Mouse (Mus musculus): ENCODE results near the gene Mxi1. TPM values are rescaled to one million over a fixed set of nuclear protein-coding genes. Genes with fewer than 3 reads are reported as not detected.
A peak's percentile ranks its signal among the peaks of the same experiment; 100 is the strongest.
"Not testable (repeated sequence)": the region's sequence is repeated elsewhere in the genome, so short reads cannot be mapped to it uniquely, and the experiment has no call there.

The Mxi1 gene
- polyA plus RNA-seq, 1 experiment from 2014 or later: 36.3 TPM

DNA sequence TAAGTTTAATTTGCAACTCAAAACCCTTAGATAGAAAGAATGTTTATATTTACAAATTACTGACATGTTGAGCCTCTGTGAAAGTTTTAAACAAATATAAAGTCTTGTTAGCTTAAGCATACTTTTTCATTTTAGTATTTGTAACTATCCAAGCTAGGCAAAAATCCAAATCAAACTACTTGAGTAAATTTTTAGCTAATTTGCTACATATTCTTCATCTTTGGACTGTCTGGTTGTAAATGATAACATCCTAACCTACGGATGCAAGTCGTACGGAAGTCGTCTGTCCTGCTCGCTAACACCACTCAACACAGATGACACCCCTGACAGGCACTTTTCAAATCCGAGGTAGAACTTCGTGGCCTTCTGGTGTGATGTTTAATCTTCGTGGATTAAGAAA is 67.3 kb downstream of the Mxi1 start:
- Histone ChIP-seq H3K4me2 (replicated peaks) (no peak overlapping the region), H3K9me3 (no peaks in the 10 kb centered on the region), H3K27ac (no peak overlapping the region), H3K27me3 (no peaks in the 10 kb centered on the region), H3K4me3 (no peak overlapping the region), H3K9ac (no peak overlapping the region), H3K4me1 (no peaks in the 10 kb centered on the region), H3K36me3 (peaks cover 66% of the 10 kb centered on the region)
- ATAC-seq (ENCODE audit: low FRiP score, low read depth): no peak
- 88% methylated on average over 8 of the region's 8 CpGs for WGBS

- no peak overlapping the region for H3K27ac ChIP-seq
- no peak for ATAC-seq (ENCODE audit: low FRiP score, low read depth)
- H3K9me3 ChIP-seq: no peaks in the 10 kb centered on the region
- no peaks in the 10 kb centered on the region for H3K4me1 ChIP-seq
- H3K9ac ChIP-seq: no peak overlapping the region
- WGBS: 90% methylated on average over 10 of the region's 10 CpGs
- no peak overlapping the region for H3K4me3 ChIP-seq
- peaks cover 68% of the 10 kb centered on the region for H3K36me3 ChIP-seq
- H3K27me3 ChIP-seq: no peaks in the 10 kb centered on the region
- no peak overlapping the region for H3K4me2 ChIP-seq (replicated peaks)
These were observed 68.1 kb downstream of the Mxi1 start for GRCm38 (mm10) chr19:53378421-53378820.

GRCm38 (mm10) chr19:53383336-53383735 is 73.0 kb downstream of the Mxi1 start:
- Histone ChIP-seq H3K27ac (no peak overlapping the region), H3K4me1 (peaks cover 2% of the 10 kb centered on the region; the same call in 1 of the 2 replicates), H3K4me3 (no peak overlapping the region), H3K27me3 (no peaks in the 10 kb centered on the region), H3K36me3 (peaks cover 76% of the 10 kb centered on the region), H3K9me3 (no peaks in the 10 kb centered on the region), H3K4me2 (replicated peaks) (no peak overlapping the region), H3K9ac (no peak overlapping the region)
- 95% methylated on average over 15 of the region's 15 CpGs for WGBS
- no peak for ATAC-seq (ENCODE audit: low FRiP score, low read depth)

GRCm38 (mm10) chr19:53389417-53389816 is 79.1 kb downstream of the Mxi1 start:
- Histone ChIP-seq H3K9me3 (no peaks in the 10 kb centered on the region), H3K4me3 (peak overlapping the region; percentile 99), H3K4me1 (peaks cover 15% of the 10 kb centered on the region), H3K27ac (peak overlapping the region; percentile 99), H3K4me2 (replicated peaks) (peak overlapping the region; percentile 64), H3K36me3 (peaks cover 34% of the 10 kb centered on the region), H3K27me3 (no peaks in the 10 kb centered on the region), H3K9ac (peak overlapping the region; percentile 99)
- 14% methylated on average over 6 of the region's 6 CpGs for WGBS
- no peak for ATAC-seq (ENCODE audit: low FRiP score, low read depth)

DNA sequence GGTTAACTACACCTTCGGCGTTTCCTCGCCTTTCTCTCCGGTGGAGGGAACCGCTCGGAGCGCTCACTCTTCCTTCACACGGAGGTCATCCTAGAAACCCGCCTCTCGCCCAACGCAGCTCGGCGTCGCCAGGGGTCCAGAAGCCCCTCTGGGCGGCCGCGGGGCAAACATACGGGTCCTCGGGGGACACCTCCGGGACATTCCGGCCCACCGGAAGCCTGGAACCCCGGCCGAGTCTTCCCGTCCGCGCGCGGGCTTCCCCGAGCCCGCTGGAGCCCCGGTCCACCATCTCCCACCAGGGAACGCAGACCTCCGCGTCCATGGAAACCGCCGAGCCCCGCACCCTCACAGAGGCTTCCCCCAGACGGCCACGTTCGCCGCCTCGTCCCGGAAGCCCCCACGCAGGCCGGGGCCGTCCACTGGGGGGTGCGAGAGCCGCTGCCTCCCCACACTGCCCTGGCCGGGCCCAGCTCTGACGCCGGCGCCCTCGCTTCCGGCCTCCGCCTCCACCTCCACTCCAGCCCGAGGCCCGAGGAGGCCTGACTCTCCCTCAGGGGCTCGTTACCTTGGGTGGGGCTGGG is 79.6 kb downstream of the Mxi1 start:
- Histone ChIP-seq H3K27ac (peak overlapping the region; percentile 99), H3K9ac (peak overlapping the region; percentile 99), H3K4me2 (replicated peaks) (peak overlapping the region; percentile 64), H3K36me3 (peaks cover 34% of the 10 kb centered on the region), H3K27me3 (no peaks in the 10 kb centered on the region), H3K4me1 (peaks cover 15% of the 10 kb centered on the region), H3K4me3 (peak overlapping the region; percentile 99), H3K9me3 (no peaks in the 10 kb centered on the region)
- WGBS: under 1% methylated on average over 59 of the region's 59 CpGs
- ATAC-seq (ENCODE audit: low FRiP score, low read depth): peak; percentile 87

- Histone ChIP-seq H3K9ac (peak within 1 kb of the TSS; percentile 99), H3K4me3 (peak within 1 kb of the TSS; percentile 99), H3K9me3 (no peaks in the 10 kb centered on the region), H3K27me3 (no peaks in the 10 kb centered on the region), H3K36me3 (peaks cover 34% of the 10 kb centered on the region), H3K4me2 (replicated peaks) (peak within 1 kb of the TSS; percentile 79), H3K4me1 (peaks cover 15% of the 10 kb centered on the region), H3K27ac (peak within 1 kb of the TSS; percentile 99)
- 0% methylated on average over 48 of the region's 48 CpGs for WGBS
- peak; percentile 97 for ATAC-seq (ENCODE audit: low FRiP score, low read depth)
These were observed 80.2 kb downstream of the Mxi1 start, which contains the start of gene Smndc1 for GRCm38 (mm10) chr19:53390495-53391007. TSS of gene Smndc1 (minus strand) at chr19:53390578.

DNA sequence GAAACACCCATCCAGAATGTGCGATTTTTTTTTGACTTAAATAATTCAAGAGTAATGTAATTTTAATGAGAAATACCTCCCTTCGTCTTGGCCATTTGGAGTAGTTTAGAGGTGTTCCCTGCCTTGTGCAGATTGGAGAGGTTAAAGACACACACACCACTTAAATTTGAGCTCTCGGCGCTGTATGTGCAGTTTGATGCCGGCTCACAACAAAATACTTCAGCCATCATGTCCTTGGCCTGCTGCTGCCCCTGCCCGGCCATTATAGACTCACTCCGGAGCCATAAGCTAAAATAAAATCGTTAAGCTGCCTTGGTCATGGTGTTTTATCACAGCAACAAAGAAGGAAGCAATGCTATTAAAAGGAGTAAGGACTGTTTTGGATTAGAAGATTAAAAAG is 81.1 kb downstream of the Mxi1 start:
- no peak for ATAC-seq (ENCODE audit: low FRiP score, low read depth)
- Histone ChIP-seq H3K9me3 (no peaks in the 10 kb centered on the region), H3K36me3 (peaks cover 26% of the 10 kb centered on the region), H3K9ac (peak overlapping the region; percentile 82), H3K27ac (no peak overlapping the region), H3K27me3 (no peaks in the 10 kb centered on the region), H3K4me2 (replicated peaks) (peak overlapping the region; percentile 79), H3K4me1 (peaks cover 13% of the 10 kb centered on the region), H3K4me3 (peak overlapping the region; percentile 99)
- WGBS: 41% methylated on average over 8 of the region's 8 CpGs

DNA sequence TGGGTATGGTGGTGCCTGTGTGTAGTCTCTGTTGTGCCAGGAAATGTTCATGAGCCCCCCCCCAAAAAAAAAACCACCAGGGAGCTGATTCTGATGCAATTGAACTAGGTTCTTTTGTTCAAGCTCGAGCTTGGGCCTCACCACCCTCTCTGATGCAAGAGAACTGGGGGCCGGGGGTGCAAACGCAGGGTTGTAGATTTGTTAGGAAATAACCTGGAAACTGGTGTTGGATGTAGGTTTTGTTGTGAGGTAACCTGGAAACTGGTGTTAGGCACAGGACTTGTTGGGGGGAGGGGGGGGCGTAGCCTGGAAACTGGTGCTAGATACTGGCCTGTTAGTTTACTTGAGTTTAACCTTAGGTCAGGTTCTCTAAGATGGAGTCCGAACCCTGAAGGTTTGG is 81.5 kb downstream of the Mxi1 start:
- no peak overlapping the region for H3K27ac ChIP-seq
- no peaks in the 10 kb centered on the region for H3K9me3 ChIP-seq
- H3K4me3 ChIP-seq: peak overlapping the region; percentile 99
- peaks cover 13% of the 10 kb centered on the region for H3K4me1 ChIP-seq
- ATAC-seq (ENCODE audit: low FRiP score, low read depth): no peak
- 88% methylated on average over 5 of the region's 5 CpGs for WGBS
- H3K9ac ChIP-seq: peak overlapping the region; percentile 82; the same call in 1 of the 2 replicates
- peaks cover 24% of the 10 kb centered on the region for H3K36me3 ChIP-seq
- H3K27me3 ChIP-seq: no peaks in the 10 kb centered on the region
- peak overlapping the region; percentile 79 for H3K4me2 ChIP-seq (replicated peaks)

GRCm38 (mm10) chr19:53392781-53393343 is 82.5 kb downstream of the Mxi1 start:
- 79% methylated on average over 8 of the region's 8 CpGs for WGBS
- Histone ChIP-seq H3K4me3 (no peak overlapping the region), H3K36me3 (peaks cover 13% of the 10 kb centered on the region), H3K27ac (no peak overlapping the region), H3K4me1 (peaks cover 13% of the 10 kb centered on the region), H3K27me3 (no peaks in the 10 kb centered on the region), H3K9me3 (no peaks in the 10 kb centered on the region), H3K9ac (no peak overlapping the region), H3K4me2 (replicated peaks) (no peak overlapping the region)
- no peak for ATAC-seq (ENCODE audit: low FRiP score, low read depth)

DNA sequence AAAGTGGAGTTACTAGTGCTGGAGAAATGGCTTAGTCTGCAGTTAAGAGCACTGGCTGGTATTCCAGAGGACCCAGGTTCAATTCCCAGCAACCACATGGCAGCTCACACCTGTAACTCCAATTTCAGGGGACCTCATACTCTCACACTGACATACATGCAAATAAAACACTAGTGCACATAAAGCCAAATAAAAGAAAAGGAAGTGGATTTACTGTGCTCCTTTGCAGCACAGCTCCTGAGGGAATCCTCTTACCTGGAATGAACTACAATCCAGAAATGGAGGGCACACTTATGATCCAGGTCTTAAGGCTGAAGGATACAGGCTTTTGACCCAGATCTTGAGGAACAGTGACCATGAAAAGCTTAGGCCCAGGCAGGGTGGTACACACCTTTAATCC is 83.3 kb downstream of the Mxi1 start:
- Histone ChIP-seq H3K27me3 (no peaks in the 10 kb centered on the region), H3K9ac (no peak overlapping the region), H3K9me3 (no peaks in the 10 kb centered on the region), H3K4me1 (peaks cover 13% of the 10 kb centered on the region), H3K4me2 (replicated peaks) (no peak overlapping the region), H3K36me3 (peaks cover 5% of the 10 kb centered on the region), H3K4me3 (no peak overlapping the region), H3K27ac (no peak overlapping the region)
- no peak for ATAC-seq (ENCODE audit: low FRiP score, low read depth)

DNA sequence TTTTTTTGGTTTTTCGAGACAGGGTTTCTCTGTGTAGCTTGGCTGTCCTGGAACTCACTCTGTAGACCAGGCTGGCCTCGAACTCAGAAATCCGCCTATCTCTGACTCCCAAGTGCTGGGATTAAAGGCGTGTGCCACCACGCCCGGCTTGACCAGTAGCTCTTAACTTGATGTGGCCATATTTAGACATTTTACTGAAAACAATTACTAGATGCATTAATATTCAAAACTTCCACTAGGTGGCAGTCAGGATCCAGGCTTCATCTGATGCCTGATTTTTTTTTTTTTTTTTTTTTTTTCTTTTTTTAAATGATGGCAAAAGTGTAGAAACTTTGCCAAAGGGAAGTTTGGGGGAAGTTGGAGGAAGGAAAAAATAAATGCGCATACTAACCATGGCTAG is 84.2 kb downstream of the Mxi1 start:
- H3K4me2 ChIP-seq (replicated peaks): no peak overlapping the region
- no peak overlapping the region for H3K9ac ChIP-seq
- no peak overlapping the region for H3K4me3 ChIP-seq
- H3K9me3 ChIP-seq: no peaks in the 10 kb centered on the region
- H3K27me3 ChIP-seq: no peaks in the 10 kb centered on the region
- H3K4me1 ChIP-seq: peaks cover 8% of the 10 kb centered on the region
- H3K27ac ChIP-seq: no peak overlapping the region
- H3K36me3 ChIP-seq: no peaks in the 10 kb centered on the region
- 18% methylated on average over 7 of the region's 7 CpGs for WGBS
- no peak for ATAC-seq (ENCODE audit: low FRiP score, low read depth)

DNA sequence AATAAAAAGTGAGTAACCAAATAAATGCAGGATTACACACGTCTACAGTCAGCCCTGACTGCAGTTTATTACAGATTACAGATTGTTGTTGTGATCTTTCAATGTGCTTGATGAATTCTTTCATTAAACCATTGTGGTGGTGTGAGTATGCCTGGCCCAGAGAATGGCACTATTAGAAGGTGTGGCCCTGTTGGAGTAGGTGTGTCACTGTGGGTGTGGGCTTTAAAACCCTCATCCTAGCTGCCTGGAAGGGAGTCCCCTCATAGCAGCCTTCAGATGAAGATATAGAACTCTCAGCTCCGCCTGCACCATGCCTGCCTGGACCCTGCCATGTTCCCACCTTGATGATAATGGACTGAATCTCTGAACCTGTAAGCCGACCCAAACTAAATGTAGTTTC is 84.6 kb downstream of the Mxi1 start:
- not testable (repeated sequence) for H3K4me3 ChIP-seq; H3K9me3 ChIP-seq; H3K4me1 ChIP-seq; H3K27me3 ChIP-seq; H3K27ac ChIP-seq; ATAC-seq (ENCODE audit: low FRiP score, low read depth); H3K36me3 ChIP-seq; H3K4me2 ChIP-seq (replicated peaks); H3K9ac ChIP-seq
- 65% methylated on average over 3 of the region's 3 CpGs for WGBS

GRCm38 (mm10) chr19:53395805-53396204 is 85.5 kb downstream of the Mxi1 start:
- H3K4me2 ChIP-seq (replicated peaks); H3K4me3 ChIP-seq; H3K27ac ChIP-seq; H3K36me3 ChIP-seq; H3K27me3 ChIP-seq; H3K9me3 ChIP-seq; ATAC-seq (ENCODE audit: low FRiP score, low read depth); H3K4me1 ChIP-seq; H3K9ac ChIP-seq: not testable (repeated sequence)
- WGBS: 63% methylated on average over 5 of the region's 5 CpGs
